Mouse (Mus musculus) thymus, adult 2 months (tissue): Measurements from ENCODE around the gene Myh4.

ENCODE experiments used
- CTCF ChIP-seq: fragments of 200-500 bp; IDR thresholded peaks from 2 replicates; pipeline ENCODE4 v1.5.1; 2012; ENCODE audit warnings: mild to moderate bottlenecking, control low read depth, low read length, moderate library complexity, borderline replicate concordance; ENCODE audit not compliant: control insufficient read depth, poor library complexity, insufficient read depth; ENCODE audit errors: extremely low read depth
- POLR2A ChIP-seq: fragments of 200-500 bp; IDR thresholded peaks from 2 replicates; pipeline ENCODE4 v1.6.1; 2012; ENCODE audit warnings: mild to moderate bottlenecking, low read length, control low read depth, moderate library complexity; ENCODE audit not compliant: control insufficient read depth, poor library complexity, insufficient read depth; ENCODE audit errors: extremely low read depth

GRCm38 (mm10) chr11:67190316-67190715 is 47.5 kb upstream of the Myh4 start:
- no peak for TF ChIP-seq CTCF
- no peak for TF ChIP-seq POLR2A
